Mouse (Mus musculus): ENCODE results near the gene Sebox.

Gene Sebox

DNA sequence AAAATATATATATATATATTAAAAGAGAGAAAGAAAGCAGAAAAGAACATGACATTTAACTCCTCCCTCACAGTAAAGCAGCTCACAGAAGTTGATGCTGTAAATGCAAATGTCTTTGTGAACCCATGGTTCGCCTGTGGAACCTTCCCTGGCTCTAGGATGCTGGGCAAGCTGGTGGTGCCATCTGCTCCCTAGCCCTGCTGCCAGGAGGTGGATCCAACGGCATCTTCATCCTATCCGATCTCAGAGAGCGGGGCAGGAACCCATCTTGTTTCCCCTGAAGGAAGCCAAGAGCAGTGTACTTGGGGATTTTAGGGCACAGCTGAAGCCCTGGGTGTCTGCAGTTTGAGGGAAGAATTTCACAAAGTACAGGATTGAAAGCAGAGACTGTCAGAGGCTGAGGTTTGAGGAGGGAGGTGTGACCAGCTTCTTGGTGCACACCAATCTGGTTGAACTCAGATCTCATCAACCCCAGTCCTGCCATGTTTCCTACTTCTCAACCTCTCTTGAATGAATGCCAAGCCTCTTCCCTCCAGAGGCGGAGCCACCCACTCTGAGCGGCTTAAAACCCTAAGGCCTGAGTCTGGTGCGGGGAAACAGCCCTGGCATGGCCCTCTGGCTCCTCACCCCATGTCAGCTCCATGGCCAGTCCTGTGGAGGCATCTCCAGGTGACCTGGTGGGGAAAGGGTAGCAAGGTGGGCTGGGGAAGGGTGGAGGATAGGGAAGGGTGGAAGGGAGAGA lies at the start of gene Sebox:
Sebox (plus strand) TSS at position 539 of the 742 bp plus-strand sequence.
- in situ Hi-C loops (cut with MboI; ENCODE audit: unreplicated experiment in 2 of 2), result no loop called here

DNA sequence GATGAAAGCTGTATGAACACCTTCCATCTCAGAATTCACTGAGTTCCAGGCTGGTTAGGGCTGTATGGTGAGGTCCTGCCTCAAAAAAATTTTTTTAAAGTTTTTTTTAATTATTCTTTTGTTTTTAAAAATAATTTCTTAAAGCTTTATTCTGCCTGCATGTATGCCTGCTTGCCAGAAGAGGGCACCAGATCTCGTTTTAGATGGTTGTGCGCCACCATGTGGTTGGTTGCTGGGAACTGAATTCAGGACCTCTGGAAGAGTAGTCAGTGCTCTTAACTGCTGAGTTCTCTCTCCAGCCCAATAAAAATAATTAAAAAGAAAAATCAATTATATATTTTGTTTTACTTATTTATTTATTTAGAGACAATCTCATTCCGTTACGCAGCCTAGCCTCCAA lies 49.6 kb upstream of the Sebox start:
- in situ Hi-C loops (cut with MboI; ENCODE audit: unreplicated experiment in 2 of 2), result no loop called here

DNA sequence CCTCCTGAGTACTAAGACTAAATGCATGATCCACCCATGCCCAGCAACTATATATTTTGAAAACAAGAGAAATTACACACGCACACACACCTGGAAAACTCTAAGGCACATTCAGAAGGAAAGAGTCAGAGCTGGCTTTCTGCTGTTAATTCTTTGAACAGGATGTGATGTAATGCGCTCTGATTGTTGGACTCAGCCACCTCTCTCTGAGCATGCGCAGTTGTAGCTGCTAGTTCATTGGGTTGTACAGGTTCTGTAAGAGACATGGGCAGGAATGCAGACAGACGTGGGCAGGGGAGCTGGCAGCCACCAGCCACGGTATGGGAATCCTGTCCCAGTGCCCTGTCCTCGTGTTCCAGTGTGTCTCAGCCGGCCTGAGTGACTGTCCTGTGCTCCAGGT lies 49.0 kb upstream of the Sebox start:
- in situ Hi-C loops (cut with MboI; ENCODE audit: unreplicated experiment in 2 of 2), result no loop called here

DNA sequence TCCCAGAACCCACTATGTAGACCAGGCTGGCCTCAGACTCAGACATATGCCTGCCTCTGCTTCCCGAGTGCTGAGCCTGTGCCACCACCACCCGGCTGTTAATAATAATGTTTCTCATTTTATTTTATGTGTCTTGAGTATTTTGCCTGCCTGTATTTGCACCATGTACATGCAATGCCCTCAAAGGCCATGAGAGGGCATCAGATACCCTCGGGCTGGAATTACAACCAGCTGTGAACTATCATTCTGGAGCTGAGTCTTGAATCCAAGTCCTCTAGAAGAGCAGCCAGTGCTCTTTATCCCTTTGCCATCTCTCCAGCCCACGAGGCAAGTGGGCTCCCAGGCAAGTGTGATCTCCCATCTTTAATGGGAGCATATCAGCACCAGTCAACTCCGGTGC lies 47.9 kb upstream of the Sebox start:
- in situ Hi-C loops (cut with MboI; ENCODE audit: unreplicated experiment in 2 of 2), result no loop called here

DNA sequence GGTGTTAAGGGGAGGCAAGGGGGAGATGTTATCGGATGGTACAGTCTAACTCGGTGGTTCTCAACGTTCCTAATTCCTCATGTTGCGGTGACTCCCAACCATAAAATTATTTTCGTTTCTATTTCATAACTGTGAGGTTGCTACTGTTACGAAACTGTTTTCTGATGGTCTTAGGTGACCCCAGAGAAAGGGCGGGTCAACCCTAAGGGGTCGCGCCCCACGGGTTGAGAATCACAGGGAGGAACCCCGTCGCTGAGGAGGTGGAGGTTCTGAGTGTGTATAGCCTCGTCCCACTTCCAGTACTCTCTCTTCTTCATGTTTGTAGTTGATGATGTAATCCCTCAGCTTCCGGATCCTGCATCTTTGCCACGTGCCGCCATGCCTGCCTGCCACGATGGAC lies 44.5 kb upstream of the Sebox start:
- in situ Hi-C loops (cut with MboI; ENCODE audit: unreplicated experiment in 2 of 2), result no loop called here

DNA sequence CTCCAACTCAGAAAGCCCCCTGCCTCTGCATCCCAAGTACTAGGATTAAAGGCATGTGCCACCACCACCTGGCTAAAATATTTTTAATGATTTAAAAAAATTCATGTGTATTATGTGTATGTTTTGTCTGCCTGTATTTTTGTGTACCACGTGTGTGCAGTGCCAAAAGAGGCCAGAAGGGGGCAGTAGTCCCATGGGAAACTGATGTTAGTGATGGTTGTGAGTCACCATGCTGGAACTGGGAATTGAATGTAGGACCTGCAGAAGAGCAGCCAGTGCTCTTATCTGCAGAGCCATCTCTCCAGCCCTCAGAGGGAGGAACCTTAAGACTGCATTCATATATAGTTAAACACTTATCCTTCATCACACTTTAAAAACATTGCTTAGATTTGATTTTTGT lies 41.4 kb upstream of the Sebox start:
- in situ Hi-C loops (cut with MboI; ENCODE audit: unreplicated experiment in 2 of 2), result no loop called here

DNA sequence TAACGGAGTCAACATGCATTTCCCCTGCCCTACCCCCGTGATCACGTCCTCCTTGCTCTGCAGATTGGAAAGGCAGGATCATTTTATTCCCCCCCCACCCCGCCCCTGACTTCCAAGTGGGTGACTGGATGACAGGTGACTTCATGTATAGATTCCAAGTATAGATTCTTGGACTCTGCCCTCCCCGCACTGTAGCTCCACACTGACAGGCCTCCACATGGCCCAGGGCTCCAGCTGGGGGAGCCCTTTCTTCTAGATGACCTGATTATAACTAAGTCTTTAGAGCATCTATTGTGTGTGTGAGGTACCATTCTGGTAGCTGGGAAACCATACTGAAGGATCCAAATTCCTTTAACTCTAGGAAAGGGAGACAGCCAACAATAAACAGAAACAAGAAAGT lies 40.6 kb upstream of the Sebox start:
- in situ Hi-C loops (cut with MboI; ENCODE audit: unreplicated experiment in 2 of 2), result no loop called here

DNA sequence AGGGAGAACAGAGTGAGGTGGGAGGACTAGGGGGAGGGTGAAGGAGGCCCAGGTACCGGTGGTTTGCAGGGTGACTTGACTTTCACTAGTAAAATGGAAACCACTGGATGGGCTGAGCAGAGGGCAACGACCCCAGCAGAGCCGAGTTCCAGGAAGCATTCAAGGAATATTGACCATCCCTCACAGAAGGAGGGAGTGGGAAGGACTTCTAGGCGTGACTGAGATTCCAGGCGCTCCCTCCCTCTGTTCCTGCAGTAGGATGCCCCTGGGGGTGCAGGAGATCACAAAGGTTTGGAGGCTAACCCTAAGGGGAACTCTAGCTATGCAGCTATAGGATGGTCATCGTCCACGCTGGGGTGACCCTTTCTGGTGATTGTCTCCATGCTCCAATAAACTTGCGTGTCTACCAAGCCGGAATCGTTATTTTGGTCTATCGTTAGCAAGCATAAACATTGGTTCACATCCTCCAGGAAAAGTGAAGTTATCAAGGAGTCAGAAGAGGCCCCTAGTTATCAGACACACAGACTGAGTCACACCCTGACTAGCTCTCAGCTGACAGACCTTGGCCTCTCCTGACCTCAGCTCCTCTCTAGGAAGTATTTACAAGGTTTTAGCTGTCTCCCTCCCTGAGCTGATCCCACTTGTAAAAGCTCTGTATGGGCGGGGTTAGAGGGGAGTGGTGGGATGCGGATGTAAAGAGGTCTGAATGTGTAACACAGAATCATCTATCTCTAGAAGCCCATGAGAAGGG lies 39.8 kb upstream of the Sebox start:
- in situ Hi-C loops (cut with MboI; ENCODE audit: unreplicated experiment in 2 of 2), result no loop called here

DNA sequence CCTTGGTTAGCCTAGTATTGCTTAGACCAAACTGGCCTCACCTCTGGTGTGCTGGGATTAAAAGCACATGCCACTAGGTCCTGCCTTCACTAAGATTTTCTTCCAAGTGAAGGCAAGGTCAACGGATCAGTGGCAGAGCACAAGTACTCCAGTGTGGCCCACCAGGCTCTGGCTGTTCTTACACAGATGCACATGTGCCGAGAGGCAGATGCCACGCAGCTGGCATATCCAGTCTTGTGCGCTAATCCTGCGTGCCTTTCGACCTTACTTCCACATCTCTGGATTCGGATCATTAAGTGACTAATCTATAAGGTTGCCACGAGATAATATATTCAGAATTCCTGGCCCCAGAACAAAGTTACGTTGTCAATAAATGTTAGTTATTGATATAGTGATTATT lies 38.1 kb upstream of the Sebox start:
- in situ Hi-C loops (cut with MboI; ENCODE audit: unreplicated experiment in 2 of 2), result no loop called here

DNA sequence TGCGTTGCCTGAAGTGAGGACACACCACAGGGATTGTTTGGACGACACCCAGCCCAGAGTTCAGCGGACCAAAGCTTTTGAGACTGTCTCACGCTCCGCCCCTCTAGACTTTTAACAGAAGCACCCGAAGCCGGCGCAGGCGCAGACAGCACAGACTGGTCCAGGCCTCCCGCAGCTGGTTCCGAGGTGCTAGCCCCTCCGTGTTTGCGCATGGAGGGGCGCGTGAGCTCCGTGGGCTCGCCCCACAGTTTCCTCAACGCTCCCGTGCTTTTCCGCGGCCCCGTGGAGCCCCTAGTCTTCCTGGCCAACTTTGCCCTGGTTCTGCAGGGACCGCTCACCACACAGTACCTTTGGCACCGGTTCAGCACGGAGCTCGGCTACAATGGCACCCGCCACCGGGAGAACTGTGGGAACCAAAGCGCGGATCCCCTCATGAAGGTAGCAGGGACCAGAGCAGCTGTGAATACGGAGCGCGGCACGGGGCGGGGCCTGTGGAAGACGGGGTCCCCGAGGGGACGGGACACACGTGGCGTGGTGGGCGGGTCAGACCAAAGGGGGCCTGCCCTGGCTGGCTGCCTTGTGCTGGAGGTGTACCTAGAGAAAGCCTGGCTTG lies 37.6 kb upstream of the Sebox start, which contains the start of gene Slc46a1:
Slc46a1 (plus strand) TSS at position 130 of the 613 bp plus-strand sequence.
- in situ Hi-C loops (cut with MboI; ENCODE audit: unreplicated experiment in 2 of 2), result no loop called here

DNA sequence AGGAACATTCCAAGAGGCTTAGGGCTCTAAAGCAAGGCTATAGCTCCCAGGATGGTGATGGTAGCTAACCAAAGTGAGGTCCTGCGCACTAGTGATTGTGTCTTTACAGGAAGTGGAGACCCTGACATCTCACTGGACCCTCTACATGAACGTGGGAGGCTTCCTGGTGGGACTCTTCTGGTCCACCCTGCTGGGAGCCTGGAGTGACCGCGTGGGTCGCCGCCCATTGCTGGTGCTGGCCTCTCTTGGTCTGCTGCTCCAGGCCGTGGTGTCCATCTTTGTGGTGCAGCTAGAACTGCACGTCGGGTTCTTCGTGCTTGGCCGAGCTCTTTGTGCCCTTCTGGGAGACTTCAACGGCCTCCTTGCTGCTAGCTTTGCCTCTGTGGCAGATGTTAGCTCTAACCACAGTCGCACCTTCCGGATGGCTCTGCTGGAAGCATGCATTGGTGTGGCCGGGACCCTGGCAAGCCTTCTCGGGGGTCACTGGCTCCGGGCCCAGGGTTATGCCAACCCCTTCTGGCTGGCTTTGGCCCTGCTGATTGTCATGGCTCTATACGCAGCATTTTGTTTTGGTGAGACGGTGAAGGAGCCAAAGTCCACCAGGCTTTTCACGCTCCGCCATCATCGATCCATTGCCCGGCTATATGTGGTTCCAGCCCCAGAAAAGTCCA lies 36.9 kb upstream of the Sebox start:
- in situ Hi-C loops (cut with MboI; ENCODE audit: unreplicated experiment in 2 of 2), result no loop called here

DNA sequence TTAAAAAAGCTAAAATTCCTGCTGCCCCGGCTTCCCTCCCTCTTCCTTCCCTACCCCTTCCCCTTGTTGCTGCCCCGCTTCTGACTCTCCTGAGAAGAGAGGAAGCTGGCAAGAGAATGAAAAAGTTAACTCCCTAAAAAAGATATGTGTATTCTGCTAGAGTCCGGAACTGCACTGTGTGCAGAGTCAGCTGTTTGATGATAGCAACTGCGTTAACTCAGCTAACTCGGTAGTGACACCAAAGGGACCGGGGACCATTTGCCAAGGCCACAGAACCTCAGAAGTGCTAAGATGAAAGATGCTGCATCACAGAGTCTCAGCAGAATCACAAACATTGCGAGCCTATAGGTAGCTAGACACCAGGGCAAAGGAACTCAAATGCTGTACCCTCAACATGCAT lies 35.7 kb upstream of the Sebox start:
- in situ Hi-C loops (cut with MboI; ENCODE audit: unreplicated experiment in 2 of 2), result no loop called here

DNA sequence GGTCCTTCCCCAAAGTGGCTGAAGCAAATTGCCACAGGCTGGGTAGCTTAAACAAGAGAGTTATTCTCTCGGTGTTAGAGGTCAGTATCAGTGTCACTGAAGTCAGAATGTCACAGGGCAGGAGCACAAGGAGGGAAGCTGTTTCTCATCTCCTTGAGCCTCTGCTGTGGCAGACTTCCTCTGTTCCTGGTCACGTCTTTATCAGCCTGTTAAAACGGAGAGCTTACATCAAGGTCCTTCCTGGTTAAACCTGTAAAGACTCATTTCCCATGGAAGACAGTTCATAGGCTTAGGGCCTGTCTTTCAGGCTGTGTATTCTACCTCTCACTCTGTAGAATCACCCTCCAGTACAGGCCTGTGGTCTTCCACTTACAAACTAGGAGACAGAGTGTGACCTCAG lies 35.3 kb upstream of the Sebox start:
- in situ Hi-C loops (cut with MboI; ENCODE audit: unreplicated experiment in 2 of 2), result no loop called here

DNA sequence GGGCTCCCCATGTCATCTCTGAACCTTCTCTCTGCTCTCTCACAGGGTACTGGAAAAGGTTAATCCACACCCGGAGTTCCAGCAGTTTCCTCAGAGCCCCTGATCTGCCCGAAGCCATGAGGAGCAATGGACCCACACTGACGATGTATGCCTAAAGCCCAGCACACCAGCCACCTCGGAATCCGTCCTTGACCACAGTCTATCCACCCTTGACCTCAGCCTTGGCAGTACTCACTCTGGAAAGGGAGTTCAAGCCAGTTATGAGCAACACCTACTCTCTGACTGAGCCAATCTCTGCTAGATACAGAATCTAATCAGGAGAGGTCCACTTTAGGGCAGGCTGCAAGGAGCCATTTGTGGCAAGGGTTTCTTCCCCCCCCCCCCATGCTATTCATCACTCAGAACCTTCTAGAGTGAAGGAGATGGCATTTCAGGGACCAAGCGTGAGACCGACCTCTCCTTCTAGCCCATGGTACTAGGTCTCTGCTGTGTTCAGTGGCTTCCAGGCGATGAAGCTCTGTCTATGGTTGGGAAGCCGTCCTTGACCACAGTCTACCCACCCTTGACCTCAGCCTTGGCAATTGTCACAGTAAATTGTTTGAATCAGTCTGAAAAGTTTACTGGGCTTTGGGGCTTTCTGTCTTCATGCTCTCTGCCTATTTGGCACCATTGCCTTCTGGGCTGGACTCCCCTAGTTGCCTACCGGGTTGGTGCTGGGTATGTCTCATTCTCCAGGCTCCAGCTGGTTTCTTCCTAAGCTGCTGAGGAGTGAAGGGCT lies 31.7 kb upstream of the Sebox start:
- in situ Hi-C loops (cut with MboI; ENCODE audit: unreplicated experiment in 2 of 2), result no loop called here

DNA sequence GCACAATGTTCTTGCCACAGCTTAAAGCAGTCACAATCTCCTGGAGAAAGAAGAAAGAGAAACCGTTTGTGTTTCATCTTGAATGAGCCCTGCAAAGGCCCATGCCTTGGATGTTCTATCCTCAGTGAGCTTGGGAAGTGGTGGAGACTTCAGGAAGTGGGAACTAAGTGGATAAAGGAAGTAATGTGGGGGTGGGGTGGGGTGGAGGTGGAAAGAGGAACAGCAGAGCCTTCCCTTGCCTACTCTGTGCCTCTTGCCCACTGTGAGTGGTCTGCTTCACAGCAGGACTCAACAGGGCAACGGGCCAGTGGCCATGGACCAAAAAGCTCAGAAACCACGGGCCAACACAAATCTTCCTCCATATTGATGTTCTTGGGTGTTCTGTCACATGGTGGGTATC lies 28.0 kb upstream of the Sebox start:
- in situ Hi-C loops (cut with MboI; ENCODE audit: unreplicated experiment in 2 of 2), result loop anchor here in 1 of 2 experiments (25.0 kb wide), 1 partner anchor 362 kb away; the partner anchor contains the start of gene Lyrm9

DNA sequence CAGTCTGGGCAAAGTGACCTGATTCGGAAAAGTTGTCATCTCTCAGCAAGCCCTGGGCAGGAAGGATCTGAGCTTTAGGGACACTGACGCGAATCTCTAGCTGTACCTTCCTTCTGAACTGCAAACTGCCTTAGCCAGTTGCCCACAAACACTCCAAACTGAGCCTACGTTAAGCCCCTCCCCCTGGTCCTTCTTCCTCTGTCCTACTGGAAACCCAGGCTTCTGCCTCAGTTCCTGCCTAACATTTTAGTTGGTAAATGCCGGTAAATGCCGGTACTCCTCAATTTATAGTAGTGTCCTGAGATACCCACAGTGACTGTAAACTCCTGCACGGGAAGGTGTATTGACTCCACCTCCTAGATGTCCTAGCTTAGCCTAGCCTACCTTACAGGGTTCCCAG lies 19.6 kb upstream of the Sebox start:
- in situ Hi-C loops (cut with MboI; ENCODE audit: unreplicated experiment in 2 of 2), result loop anchor here (10.0 to 25.0 kb wide), 3 partner anchors 341 to 471 kb away; partner anchors contain the start of gene Lyrm9 (in 2 of the 2)

DNA sequence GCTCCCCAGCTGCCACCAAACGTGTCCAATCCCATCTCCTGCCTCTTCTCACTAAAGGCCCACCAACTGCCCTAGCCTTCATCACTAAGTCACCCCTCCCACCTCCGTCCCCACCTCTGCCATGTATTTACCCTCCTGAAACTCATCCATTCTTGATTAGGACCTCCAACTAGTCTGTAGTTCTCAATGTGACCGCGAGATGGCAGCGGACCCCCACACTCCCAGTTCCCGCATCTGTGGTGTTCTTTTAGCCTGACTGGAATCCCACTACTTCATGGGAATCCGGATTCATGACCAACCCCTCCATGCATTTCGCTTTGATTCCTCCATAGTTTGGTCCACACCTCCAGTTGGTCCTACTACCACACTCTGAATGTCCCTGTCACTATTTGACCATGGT lies 15.1 kb upstream of the Sebox start:
- in situ Hi-C loops (cut with MboI; ENCODE audit: unreplicated experiment in 2 of 2), result loop anchor here (10.0 to 25.0 kb wide), 3 partner anchors 337 to 467 kb away; partner anchors contain the start of gene Lyrm9 (in 2 of the 2)

DNA sequence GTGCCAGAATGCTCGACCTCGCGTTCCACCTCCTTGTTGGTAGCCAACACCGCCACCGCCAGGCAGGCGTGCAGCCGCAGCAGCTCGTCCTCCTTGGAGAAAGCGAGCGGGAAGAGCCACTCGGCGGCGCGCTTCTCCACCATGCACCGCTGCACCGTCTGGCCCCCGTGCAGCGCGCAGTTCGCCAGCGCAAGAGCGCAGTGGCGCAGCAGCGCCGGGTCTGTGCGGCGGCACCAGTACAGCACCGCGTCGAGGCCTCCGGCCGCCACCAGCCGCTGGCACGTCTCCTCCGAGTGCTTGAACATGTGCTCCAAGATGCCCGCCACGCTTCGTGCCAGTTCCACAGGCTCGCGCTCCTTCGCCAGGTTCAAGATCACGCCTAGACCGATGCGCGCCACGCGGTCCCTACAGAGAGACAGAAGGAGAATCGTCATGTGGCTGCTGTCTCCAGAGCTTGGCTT lies 12.4 kb upstream of the Sebox start:
- in situ Hi-C loops (cut with MboI; ENCODE audit: unreplicated experiment in 2 of 2), result loop anchor here in 1 of 2 experiments (25.0 kb wide), 1 partner anchor 346 kb away; the partner anchor contains the start of gene Lyrm9

DNA sequence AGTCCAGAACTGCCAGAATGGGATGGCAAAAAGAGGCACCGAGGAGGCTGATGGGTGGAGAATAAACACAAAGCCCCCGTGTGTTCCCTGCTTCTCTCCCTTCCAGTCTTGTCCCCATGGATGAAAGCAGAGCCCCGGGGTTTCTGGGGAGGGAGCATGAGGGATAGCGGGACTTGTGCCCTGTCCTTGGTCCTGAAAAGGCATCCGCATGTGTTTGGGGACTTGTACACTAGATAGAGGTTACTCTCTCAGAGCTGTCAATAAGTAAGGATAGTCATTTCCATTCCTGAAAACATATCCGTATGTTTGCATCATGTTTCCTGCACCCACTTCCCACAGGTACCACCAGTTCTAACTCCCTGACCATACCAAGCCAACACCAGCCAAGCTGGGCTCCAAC lies 7.3 kb upstream of the Sebox start:
- in situ Hi-C loops (cut with MboI; ENCODE audit: unreplicated experiment in 2 of 2), result loop anchor here in 1 of 2 experiments (25.0 kb wide), 1 partner anchor 341 kb away; the partner anchor contains the start of gene Lyrm9

DNA sequence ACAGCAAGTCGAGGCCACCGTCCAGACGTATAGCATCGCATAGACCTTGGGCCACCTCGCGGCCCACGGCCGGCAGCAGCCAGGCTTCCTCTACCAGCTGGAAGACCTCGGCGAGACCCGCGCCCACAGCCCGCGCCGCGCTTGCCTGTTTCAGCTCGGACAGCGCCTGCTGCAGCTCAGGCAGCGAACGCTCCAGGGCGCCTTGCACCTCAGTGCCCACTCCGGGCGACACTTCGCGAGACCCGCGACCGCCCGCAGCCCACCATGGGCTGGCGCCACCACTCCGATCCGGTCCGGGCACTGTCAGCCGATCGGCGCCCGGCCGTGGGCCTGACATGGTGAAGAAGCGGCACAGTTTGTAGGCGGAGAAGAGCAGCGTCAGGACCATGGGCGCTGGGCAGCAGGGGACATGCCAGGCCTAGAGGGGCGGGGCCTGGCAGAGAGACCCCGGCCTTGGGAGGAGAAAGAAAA lies 6.1 kb upstream of the Sebox start:
- in situ Hi-C loops (cut with MboI; ENCODE audit: unreplicated experiment in 2 of 2), result loop anchor here in 1 of 2 experiments (25.0 kb wide), 1 partner anchor 340 kb away; the partner anchor contains the start of gene Lyrm9
